Mouse (Mus musculus): Measurements from ENCODE around the gene Atp5d. TPM values are rescaled to one million over a fixed set of nuclear protein-coding genes. Genes with fewer than 3 reads are reported as not detected.

The Atp5d gene
- polyA plus RNA-seq, 1 experiment from 2014 or later: 536 TPM

- H3K4me1 ChIP-seq (ENCODE audit: control insufficient read depth, insufficient read depth, low read length): peaks cover 35% of the 10 kb centered on the region
- H3K36me3 ChIP-seq (ENCODE audit: control insufficient read depth, insufficient read depth, low read length): peaks cover 8% of the 10 kb centered on the region
Measured at GRCm38 (mm10) chr10:80135161-80135560, 3.3 kb upstream of the Atp5d start.

GRCm38 (mm10) chr10:80135641-80136040 lies 2.8 kb upstream of the Atp5d start:
- H3K27me3 ChIP-seq (ENCODE audit: control insufficient read depth, insufficient read depth, low read length): peaks cover 3% of the 10 kb centered on the region; the same call in 1 of the 2 replicates
- no peak for ATAC-seq (ENCODE audit: insufficient read depth, low FRiP score)
- H3K4me2 ChIP-seq (ENCODE audit: low read depth, low read length): no peak overlapping the region
- WGBS: 88% methylated on average over 1 of the region's 1 CpGs
- no peak overlapping the region for H3K27ac ChIP-seq (ENCODE audit: low read length)
- H3K4me3 ChIP-seq (replicated peaks; ENCODE audit: low read length): no peak overlapping the region
- no peaks in the 10 kb centered on the region for H3K9me3 ChIP-seq (replicated peaks; ENCODE audit: control insufficient read depth, low read length)
- H3K4me1 ChIP-seq (ENCODE audit: control insufficient read depth, insufficient read depth, low read length): peaks cover 34% of the 10 kb centered on the region
- 0 out of 2 replicates have a peak, but pooled peaks cover 3% of the 10 kb centered on the region for H3K36me3 ChIP-seq (ENCODE audit: control insufficient read depth, insufficient read depth, low read length)
- H3K9ac ChIP-seq (ENCODE audit: low read length): no peak overlapping the region

More at GRCm38 (mm10) chr10:80135161-80135560, 3.3 kb upstream of the Atp5d start:
- Histone ChIP-seq H3K9ac (ENCODE audit: low read length) (no peak overlapping the region), H3K27ac (ENCODE audit: low read length) (no peak overlapping the region), H3K9me3 (replicated peaks; ENCODE audit: control insufficient read depth, low read length) (no peaks in the 10 kb centered on the region), H3K4me2 (ENCODE audit: low read depth, low read length) (no peak overlapping the region), H3K4me3 (replicated peaks; ENCODE audit: low read length) (no peak overlapping the region), H3K27me3 (ENCODE audit: control insufficient read depth, insufficient read depth, low read length) (peaks cover 3% of the 10 kb centered on the region; the same call in 1 of the 2 replicates)
- WGBS: 77% methylated on average over 10 of the region's 10 CpGs
- no peak for ATAC-seq (ENCODE audit: insufficient read depth, low FRiP score)

- peak overlapping the region; percentile 82; the same call in 1 of the 2 replicates for H3K27ac ChIP-seq (ENCODE audit: low read length)
- H3K4me3 ChIP-seq (replicated peaks; ENCODE audit: low read length): peak overlapping the region; percentile 67
- H3K4me2 ChIP-seq (ENCODE audit: low read depth, low read length): peak overlapping the region; percentile 99
- H3K9ac ChIP-seq (ENCODE audit: low read length): peak overlapping the region; percentile 60
- WGBS: 23% methylated on average over 41 of the region's 49 CpGs
- ATAC-seq (ENCODE audit: insufficient read depth, low FRiP score): no peak
- H3K9me3 ChIP-seq (replicated peaks; ENCODE audit: control insufficient read depth, low read length): no peaks in the 10 kb centered on the region
- peaks cover 3% of the 10 kb centered on the region; the same call in 1 of the 2 replicates for H3K27me3 ChIP-seq (ENCODE audit: control insufficient read depth, insufficient read depth, low read length)
- peaks cover 30% of the 10 kb centered on the region for H3K4me1 ChIP-seq (ENCODE audit: control insufficient read depth, insufficient read depth, low read length)
- 0 out of 2 replicates have a peak, but pooled peaks cover 3% of the 10 kb centered on the region for H3K36me3 ChIP-seq (ENCODE audit: control insufficient read depth, insufficient read depth, low read length)
Measured at GRCm38 (mm10) chr10:80136179-80136951, 2.1 kb upstream of the Atp5d start.

GRCm38 (mm10) chr10:80136952-80137625 lies 1.3 kb upstream of the Atp5d start:
- WGBS: 5% methylated on average over 29 of the region's 29 CpGs
- Histone ChIP-seq H3K9me3 (replicated peaks; ENCODE audit: control insufficient read depth, low read length) (no peaks in the 10 kb centered on the region), H3K9ac (ENCODE audit: low read length) (peak overlapping the region; percentile 60), H3K27me3 (ENCODE audit: control insufficient read depth, insufficient read depth, low read length) (peaks cover 3% of the 10 kb centered on the region; the same call in 1 of the 2 replicates), H3K27ac (ENCODE audit: low read length) (peak overlapping the region; percentile 82), H3K4me3 (replicated peaks; ENCODE audit: low read length) (peak overlapping the region; percentile 67), H3K4me1 (ENCODE audit: control insufficient read depth, insufficient read depth, low read length) (peaks cover 28% of the 10 kb centered on the region), H3K36me3 (ENCODE audit: control insufficient read depth, insufficient read depth, low read length) (0 out of 2 replicates have a peak, but pooled peaks cover 3% of the 10 kb centered on the region), H3K4me2 (ENCODE audit: low read depth, low read length) (peak overlapping the region; percentile 99)
- ATAC-seq (ENCODE audit: insufficient read depth, low FRiP score): no peak

- no peak for ATAC-seq (ENCODE audit: insufficient read depth, low FRiP score)
- Histone ChIP-seq H3K4me3 (replicated peaks; ENCODE audit: low read length) (peak overlapping the region; percentile 67), H3K27ac (ENCODE audit: low read length) (peak overlapping the region; percentile 82), H3K4me1 (ENCODE audit: control insufficient read depth, insufficient read depth, low read length) (peaks cover 31% of the 10 kb centered on the region), H3K9me3 (replicated peaks; ENCODE audit: control insufficient read depth, low read length) (no peaks in the 10 kb centered on the region), H3K36me3 (ENCODE audit: control insufficient read depth, insufficient read depth, low read length) (no peaks in the 10 kb centered on the region), H3K4me2 (ENCODE audit: low read depth, low read length) (peak overlapping the region; percentile 99), H3K9ac (ENCODE audit: low read length) (peak overlapping the region; percentile 86), H3K27me3 (ENCODE audit: control insufficient read depth, insufficient read depth, low read length) (peaks cover 3% of the 10 kb centered on the region; the same call in 1 of the 2 replicates)
- 6% methylated on average over 24 of the region's 33 CpGs for WGBS
Measured at GRCm38 (mm10) chr10:80137626-80138552, 543 bp upstream of the Atp5d start.

- Histone ChIP-seq H3K27me3 (ENCODE audit: control insufficient read depth, insufficient read depth, low read length) (peaks cover 3% of the 10 kb centered on the region; the same call in 1 of the 2 replicates), H3K4me3 (replicated peaks; ENCODE audit: low read length) (peak overlapping the region; percentile 67), H3K9ac (ENCODE audit: low read length) (peak overlapping the region; percentile 86), H3K9me3 (replicated peaks; ENCODE audit: control insufficient read depth, low read length) (no peaks in the 10 kb centered on the region), H3K4me2 (ENCODE audit: low read depth, low read length) (peak overlapping the region; percentile 99), H3K4me1 (ENCODE audit: control insufficient read depth, insufficient read depth, low read length) (peaks cover 36% of the 10 kb centered on the region), H3K27ac (ENCODE audit: low read length) (peak overlapping the region; percentile 82), H3K36me3 (ENCODE audit: control insufficient read depth, insufficient read depth, low read length) (0 out of 2 replicates have a peak, but pooled peaks cover 6% of the 10 kb centered on the region)
- no peak; the same call in 1 of the 2 replicates for ATAC-seq (ENCODE audit: insufficient read depth, low FRiP score)
- WGBS: 4% methylated on average over 8 of the region's 10 CpGs
Measured at GRCm38 (mm10) chr10:80139439-80139775, 975 bp downstream of the Atp5d start.

- no peak overlapping the region for H3K4me3 ChIP-seq (replicated peaks; ENCODE audit: low read length)
- peaks cover 8% of the 10 kb centered on the region; the same call in 1 of the 2 replicates for H3K36me3 ChIP-seq (ENCODE audit: control insufficient read depth, insufficient read depth, low read length)
- peaks cover 43% of the 10 kb centered on the region for H3K4me1 ChIP-seq (ENCODE audit: control insufficient read depth, insufficient read depth, low read length)
- no peak overlapping the region for H3K4me2 ChIP-seq (ENCODE audit: low read depth, low read length)
- no peak overlapping the region for H3K27ac ChIP-seq (ENCODE audit: low read length)
- H3K9ac ChIP-seq (ENCODE audit: low read length): no peak overlapping the region
- WGBS: 72% methylated on average over 11 of the region's 11 CpGs
- no peaks in the 10 kb centered on the region for H3K9me3 ChIP-seq (replicated peaks; ENCODE audit: control insufficient read depth, low read length)
- peaks cover 3% of the 10 kb centered on the region; the same call in 1 of the 2 replicates for H3K27me3 ChIP-seq (ENCODE audit: control insufficient read depth, insufficient read depth, low read length)
- no peak for ATAC-seq (ENCODE audit: insufficient read depth, low FRiP score)
Measured at GRCm38 (mm10) chr10:80139975-80140665, 1.7 kb downstream of the Atp5d start.

- Histone ChIP-seq H3K27ac (ENCODE audit: low read length) (peak within 1 kb of the TSS; percentile 94), H3K4me1 (ENCODE audit: control insufficient read depth, insufficient read depth, low read length) (peaks cover 49% of the 10 kb centered on the region), H3K4me3 (replicated peaks; ENCODE audit: low read length) (peak within 1 kb of the TSS; percentile 85), H3K36me3 (ENCODE audit: control insufficient read depth, insufficient read depth, low read length) (peaks cover 11% of the 10 kb centered on the region; the same call in 1 of the 2 replicates), H3K9ac (ENCODE audit: low read length) (peak within 1 kb of the TSS; percentile 71), H3K27me3 (ENCODE audit: control insufficient read depth, insufficient read depth, low read length) (peaks cover 3% of the 10 kb centered on the region; the same call in 1 of the 2 replicates), H3K9me3 (replicated peaks; ENCODE audit: control insufficient read depth, low read length) (no peaks in the 10 kb centered on the region), H3K4me2 (ENCODE audit: low read depth, low read length) (peak within 1 kb of the TSS; percentile 98)
- ATAC-seq (ENCODE audit: insufficient read depth, low FRiP score): no peak
- WGBS: 70% methylated on average over 10 of the region's 10 CpGs
Measured at GRCm38 (mm10) chr10:80140666-80141035, 2.2 kb downstream of the Atp5d start, which contains the start of gene Cbarp. Gene Cbarp (minus strand): TSS chr10:80140835.

All from stomach, embryonic 16.5 days (tissue).